Mouse (Mus musculus) megakaryocyte-erythroid progenitor cell, adult 5-6 weeks (primary cell): ENCODE results near the gene Teddm2. TPM values are rescaled to one million over a fixed set of nuclear protein-coding genes. Genes with fewer than 3 reads are reported as not detected.

Experiments
- ATAC-seq: replicated peaks from 2 replicates; pipeline ENCODE4 v1.8.0; 2016; ENCODE audit warnings: mild to moderate bottlenecking, inconsistent platforms; ENCODE audit not compliant: severe bottlenecking, poor library complexity, low FRiP score, low TSS enrichment
- total RNA-seq, 2 experiments: library from RNA; stranded (forward) in 1 of 2; stranded (reverse) in 1 of 2; fragments of 200-1000, 215-1000 nt in 1 of 2; fragments of >200 nt in 1 of 2; fragmentation: Nextera tagmentation in 1 of 2; gene quantifications; 2 replicates each; pipeline ENCODE4 v1.2.3; 2014 to 2017

The Teddm2 gene
- 0.15 TPM in 1 of 2 replicates, not detected in the other for total RNA-seq (2014; fragmentation: Nextera tagmentation)
- total RNA-seq (2017) = 1.1 TPM in 1 of 2 replicates, not detected in the other

- ATAC-seq = peak; percentile 91
These were observed at the start of gene Teddm2, which contains the start of gene Glul for GRCm38 (mm10) chr1:153899731-153900380. Gene Teddm2 (minus strand): TSS chr1:153900228. Gene Glul (plus strand): TSS chr1:153899944.

DNA sequence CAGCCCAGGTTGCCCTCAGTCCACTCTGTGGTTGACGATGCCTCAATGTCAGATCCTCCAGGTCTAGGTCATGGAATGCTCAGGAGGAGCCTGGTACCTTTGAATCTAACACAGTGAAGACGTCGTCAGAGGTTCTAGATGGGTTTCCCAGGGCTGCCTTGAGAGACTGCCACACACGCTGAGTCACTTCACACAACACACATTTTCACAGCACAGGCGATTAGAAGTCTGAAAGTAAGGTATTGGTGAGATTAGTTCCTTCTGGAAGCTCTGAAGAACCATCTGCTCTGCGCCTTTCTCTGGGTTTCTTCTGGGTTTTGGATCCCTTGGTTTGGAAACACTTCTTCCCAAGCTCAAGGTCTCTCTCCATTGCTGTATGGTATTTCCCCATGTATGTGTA, 47.8 kb upstream of the Teddm2 start:
- no peak for ATAC-seq

GRCm38 (mm10) chr1:153946971-153947370, 46.9 kb upstream of the Teddm2 start:
- ATAC-seq = no peak

DNA sequence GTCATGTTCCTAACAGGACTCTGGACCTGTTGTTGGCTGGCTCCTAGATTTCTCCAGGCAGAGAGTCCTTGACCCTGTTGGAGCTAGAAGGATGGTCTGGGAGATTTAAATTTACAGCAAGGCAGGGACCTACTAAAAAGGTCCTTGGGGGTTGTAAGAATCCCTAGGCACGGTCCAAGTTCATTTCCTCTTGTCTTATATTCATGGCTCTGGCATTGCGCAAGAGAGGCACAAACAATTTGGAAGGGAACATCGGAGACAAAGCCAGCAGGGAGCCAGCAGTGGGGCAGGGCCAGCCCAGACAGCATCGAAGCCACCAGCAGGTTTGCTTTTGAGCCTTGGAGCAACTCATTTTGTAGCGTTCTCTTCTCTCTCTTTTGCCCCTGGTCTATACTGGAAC, 45.2 kb upstream of the Teddm2 start:
- no peak for ATAC-seq

- ATAC-seq = no peak
These were observed 41.0 kb upstream of the Teddm2 start for GRCm38 (mm10) chr1:153940986-153941385.

DNA sequence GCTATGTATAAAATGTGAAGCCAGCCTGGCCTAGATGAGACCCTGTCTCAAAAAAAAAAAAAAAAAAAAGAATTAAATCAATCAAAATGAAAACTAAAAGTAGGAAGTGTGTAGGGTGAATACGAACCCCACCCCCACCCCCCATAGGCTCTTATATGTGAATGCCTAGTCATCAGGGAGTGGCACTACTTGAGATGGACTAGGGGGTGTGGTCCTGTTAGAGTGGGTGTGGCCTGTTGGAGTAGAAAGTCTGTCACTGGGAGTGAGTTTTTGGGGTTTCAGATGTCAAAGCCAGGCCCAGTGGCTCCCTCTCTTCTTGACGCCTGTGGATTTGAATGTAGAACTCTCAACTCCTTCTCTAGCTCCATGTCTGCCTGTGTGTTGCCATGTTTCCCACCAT, 37.0 kb upstream of the Teddm2 start:
- ATAC-seq = no peak

- no peak for ATAC-seq
These were observed 35.9 kb upstream of the Teddm2 start for GRCm38 (mm10) chr1:153935844-153936380.

- no peak for ATAC-seq
These were observed 33.7 kb upstream of the Teddm2 start for GRCm38 (mm10) chr1:153933772-153934171.

GRCm38 (mm10) chr1:153930431-153930830, 30.4 kb upstream of the Teddm2 start:
- no peak for ATAC-seq

DNA sequence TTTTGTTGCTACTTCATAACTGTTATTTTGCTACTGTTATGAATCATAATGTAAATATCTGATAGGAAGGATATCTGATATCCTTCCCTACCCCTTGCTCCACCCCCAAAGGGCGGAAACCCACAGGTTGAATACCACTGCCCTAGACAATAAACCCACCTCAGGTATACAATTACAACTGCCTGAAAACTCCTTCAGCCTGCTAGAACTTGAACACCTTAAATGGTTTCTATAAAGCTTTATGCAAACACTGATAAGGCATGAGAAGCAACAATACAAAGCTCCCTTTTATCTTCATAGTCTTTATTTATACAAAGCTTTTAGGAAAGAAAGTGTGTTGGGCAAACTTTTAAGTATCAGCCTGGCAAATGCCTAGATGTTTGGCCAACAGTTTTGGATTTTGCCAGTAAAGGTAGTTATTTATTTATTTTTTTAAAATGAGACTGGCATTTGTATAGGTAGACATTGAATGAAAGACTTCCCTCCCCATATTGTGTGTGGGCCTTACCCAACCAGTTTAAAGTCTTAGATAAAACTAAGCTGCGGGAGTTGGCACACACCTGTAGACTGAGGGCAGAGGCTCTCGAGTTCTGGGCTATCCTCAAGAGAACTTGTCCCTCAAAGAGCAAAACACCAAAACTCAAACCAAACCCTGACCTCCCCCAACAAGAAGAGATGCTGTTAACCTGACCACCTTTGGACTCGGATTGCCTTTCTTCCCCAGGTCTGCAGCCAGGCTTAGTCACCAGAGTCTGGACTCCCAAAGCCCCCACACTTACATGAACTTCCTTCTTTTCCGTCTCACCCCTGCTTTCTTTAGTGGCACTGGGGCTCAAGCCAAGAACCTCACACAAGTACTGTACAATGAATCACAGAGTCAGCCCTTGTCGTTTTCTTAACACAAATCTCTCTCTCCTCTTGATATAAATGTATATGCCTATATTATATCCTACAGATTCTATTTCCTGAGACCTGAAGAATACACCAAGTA, 24.7 kb upstream of the Teddm2 start:
- ATAC-seq = no peak

DNA sequence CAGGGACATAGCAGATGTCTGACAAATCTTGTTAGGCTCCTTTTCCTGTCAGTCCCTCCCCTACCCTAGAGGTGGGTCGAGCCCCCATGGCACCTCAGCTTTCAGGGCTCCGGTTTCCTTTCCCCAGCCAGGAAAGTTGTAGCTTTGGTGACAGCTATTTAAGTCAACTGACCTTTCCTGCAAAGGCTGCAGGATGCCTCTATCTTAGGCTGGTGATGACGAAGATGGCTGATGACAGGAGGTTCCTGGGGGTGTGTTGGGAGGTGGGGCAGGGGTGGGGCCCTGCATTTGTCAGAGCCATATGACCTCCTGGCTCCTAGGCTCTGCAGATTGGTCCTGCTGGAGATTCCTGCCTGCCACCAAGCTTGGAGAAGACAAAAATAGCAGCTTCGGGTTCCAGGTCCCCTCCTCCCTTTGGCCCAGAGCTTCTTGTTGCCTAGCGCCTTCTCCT, 22.6 kb upstream of the Teddm2 start:
- ATAC-seq = peak; percentile 57; the same call in 1 of the 2 replicates

DNA sequence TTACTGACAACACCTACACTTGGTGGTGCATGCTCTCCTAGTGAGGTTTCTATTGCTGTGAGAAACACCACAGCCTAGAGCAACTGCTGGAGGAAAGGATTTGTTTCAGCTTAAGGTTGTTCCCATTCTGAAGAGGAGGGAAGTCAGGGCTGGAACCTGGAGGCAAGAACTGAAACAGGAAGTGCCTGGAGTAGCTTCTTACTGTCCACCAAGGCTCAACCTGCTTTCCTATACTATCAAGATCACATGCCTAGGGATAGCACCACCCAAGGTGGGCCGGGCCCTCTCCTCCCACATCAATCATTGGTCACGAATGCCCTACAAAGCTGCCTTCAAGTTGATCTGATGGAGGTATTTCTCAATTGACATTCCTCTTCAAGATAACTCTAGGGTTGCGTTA, 21.6 kb upstream of the Teddm2 start:
- ATAC-seq = no peak

DNA sequence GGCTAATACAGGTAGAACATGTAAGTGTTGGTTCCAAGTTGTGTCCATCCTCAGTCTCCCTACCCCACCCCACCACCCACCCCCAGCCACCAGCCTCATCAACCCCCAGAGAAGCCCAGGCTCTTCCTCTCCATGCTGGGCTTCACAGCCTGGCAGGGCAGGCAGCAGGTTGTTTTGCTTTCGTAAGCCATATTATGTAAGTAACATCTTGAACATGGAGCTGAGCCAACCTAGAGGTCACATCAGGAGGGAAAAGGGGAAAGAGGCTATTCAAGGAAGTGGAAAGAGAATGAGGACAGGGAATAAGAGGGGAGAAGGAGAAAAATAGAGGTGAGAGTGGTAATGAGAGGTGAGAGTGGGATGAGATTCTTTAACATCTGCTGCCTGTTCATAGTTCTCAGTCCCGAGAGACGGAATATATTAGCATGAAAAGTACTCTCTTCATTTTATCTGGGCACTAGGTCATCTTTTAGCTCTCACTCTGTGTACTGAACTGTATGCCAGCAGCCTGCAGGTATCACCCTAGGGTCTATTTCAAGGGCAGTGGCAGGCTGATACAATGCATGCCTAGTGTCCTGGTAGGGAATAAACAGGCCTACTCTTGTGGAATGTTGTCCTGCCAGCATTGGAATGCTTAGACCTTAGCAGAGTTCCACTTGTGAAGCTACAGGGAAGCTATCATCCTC, 18.6 kb upstream of the Teddm2 start:
- ATAC-seq = no peak; the same call in 1 of the 2 replicates

DNA sequence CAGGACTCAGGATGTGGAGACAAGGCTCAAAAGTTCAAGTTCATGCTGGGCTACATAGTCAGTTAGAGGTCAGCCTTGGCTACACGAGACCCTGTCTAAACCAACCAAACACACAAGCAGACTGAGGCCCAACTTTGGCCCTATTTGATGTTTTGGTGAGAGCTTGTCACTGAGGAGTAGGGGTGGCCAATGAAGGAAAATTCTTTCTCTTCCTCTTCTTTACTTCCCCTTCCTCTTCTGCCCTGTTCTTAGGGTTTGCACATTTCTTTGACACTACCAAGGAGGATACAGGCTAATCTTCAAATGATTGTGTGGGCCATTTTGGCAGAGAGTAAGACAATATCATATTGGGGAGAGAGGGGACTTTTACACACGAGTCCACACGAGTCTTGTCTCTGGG, 13.8 kb upstream of the Teddm2 start:
- no peak for ATAC-seq

GRCm38 (mm10) chr1:153911276-153911795, 11.3 kb upstream of the Teddm2 start:
- no peak for ATAC-seq

GRCm38 (mm10) chr1:153910423-153910822, 10.4 kb upstream of the Teddm2 start:
- peak; percentile 32 for ATAC-seq

DNA sequence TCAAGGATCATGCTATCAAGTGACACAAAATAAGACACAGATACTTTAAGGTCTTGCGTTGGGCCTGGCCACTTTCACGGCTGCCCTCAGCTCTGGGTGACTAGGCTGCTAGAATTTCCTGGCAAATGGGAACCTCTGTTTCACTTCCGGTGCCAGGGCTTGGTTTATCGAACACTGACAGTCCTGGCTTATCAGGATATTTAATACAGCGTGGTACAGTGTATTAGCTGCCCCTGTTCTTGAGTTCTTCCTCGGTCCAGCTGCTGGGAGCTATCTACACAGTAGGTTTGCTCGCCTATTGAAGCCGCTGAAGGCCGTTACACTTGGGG, 9.9 kb upstream of the Teddm2 start:
- peak; percentile 71 for ATAC-seq

DNA sequence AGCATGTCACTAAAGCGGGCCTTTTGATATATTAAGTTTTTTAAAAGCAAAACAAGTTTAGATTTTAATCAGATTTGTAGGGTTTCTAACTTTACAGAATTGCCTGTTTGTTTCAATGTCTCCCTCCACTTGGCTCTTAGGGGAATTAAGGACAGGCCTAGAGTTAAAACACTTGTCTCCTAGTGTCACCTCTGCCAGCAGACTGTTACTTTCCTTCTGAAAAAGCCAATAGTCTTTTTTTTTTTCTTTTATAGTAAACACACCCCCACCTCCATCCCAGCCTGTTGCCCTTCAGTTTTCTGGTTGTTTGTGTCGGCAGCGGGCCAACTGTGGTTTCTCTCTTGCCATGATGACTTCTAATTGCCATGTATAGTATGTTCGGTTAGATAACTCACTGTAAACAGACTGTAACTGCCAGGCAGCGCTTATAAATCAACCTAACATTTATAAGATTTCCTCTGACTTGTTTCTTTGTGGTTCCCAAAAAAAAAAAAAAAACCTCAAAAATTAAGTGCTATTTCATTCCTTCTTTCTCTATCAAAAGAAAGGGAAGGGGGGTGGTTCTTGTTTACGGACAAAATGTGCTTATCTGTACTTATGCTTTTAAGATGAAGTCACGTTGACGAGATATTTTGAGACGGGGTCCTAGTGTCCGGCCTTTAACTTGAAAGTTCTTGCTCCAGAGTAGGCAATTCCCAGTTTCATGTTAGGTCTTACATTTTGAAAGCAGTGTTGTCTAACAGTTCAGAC, 9.4 kb upstream of the Teddm2 start:
- ATAC-seq = peak; percentile 84

GRCm38 (mm10) chr1:153908741-153909140, 8.7 kb upstream of the Teddm2 start:
- ATAC-seq = no peak
